ENCODE assay signal across 8 mouse cellular contexts in genomic region chr17:12915488-12915880, GRCm38 (mm10). TPM values are rescaled to one million over a fixed set of nuclear protein-coding genes. Genes with fewer than 3 reads are reported as not detected.
DNase-seq lines count a peak whose midpoint lies in the region; ATAC-seq and TF ChIP-seq lines count a peak whose summit lies in the region.

TSS of gene Tcp1 (plus strand) at chr17:12915701.

- DNase-seq in cerebellum, adult 2 months = no peak
- DNase-seq in cerebellum, adult 18-20 months = no peak
- peak; percentile 18 for DNase-seq in urinary bladder, postnatal 25 days (ENCODE audit: low spot score)
- no peak for DNase-seq in urinary bladder, postnatal 10 days (ENCODE audit: low spot score)
- DNase-seq in kidney, postnatal 0 days (ENCODE audit: low spot score) = peak; percentile 25
- DNase-seq in thymus, postnatal 4 days = no peak

- H3K36me3 ChIP-seq in kidney, postnatal 0 days (ENCODE audit: insufficient read depth, low read length) = peaks cover 41% of the 10 kb centered on the region

- under 1% methylated on average over 18 of the region's 18 CpGs for WGBS in cerebellum, adult 2 months
- under 1% methylated on average over 18 of the region's 18 CpGs for WGBS in kidney, postnatal 0 days

- H3K4me1 ChIP-seq in cerebellum, adult 2 months (ENCODE audit: control insufficient read depth, insufficient read depth, low read length) = no peaks in the 10 kb centered on the region
- H3K4me1 ChIP-seq in kidney, postnatal 0 days (replicated peaks; ENCODE audit: insufficient read depth, low read length) = no peaks in the 10 kb centered on the region; the same call in 1 of the 2 replicates

- peak within 1 kb of the TSS; percentile 83 for H3K4me2 ChIP-seq in kidney, postnatal 0 days (ENCODE audit: low read length)

- H3K9ac ChIP-seq in kidney, postnatal 0 days (ENCODE audit: low read depth, low read length) = peak within 1 kb of the TSS; percentile 99

- no peak for TF ChIP-seq POLR2A in cerebellum, adult 2 months (IDR thresholded peaks at IDR 0.05; ENCODE audit: borderline replicate concordance, insufficient read depth, low read length)

- H3K27ac ChIP-seq in cerebellum, adult 2 months (ENCODE audit: insufficient read depth, low read length) = peak within 1 kb of the TSS; percentile 71
- peak within 1 kb of the TSS; percentile 97 for H3K27ac ChIP-seq in kidney, postnatal 0 days

- H3K9me3 ChIP-seq in kidney, postnatal 0 days (replicated peaks; ENCODE audit: low read length) = no peaks in the 10 kb centered on the region

- no peaks in the 10 kb centered on the region for H3K27me3 ChIP-seq in cerebellum, adult 2 months (ENCODE audit: control insufficient read depth, insufficient read depth, low read length)
- H3K27me3 ChIP-seq in kidney, postnatal 0 days (ENCODE audit: insufficient read depth, low read length) = no peaks in the 10 kb centered on the region

- no peak for TF ChIP-seq CTCF in cerebellum, adult 2 months (IDR thresholded peaks at IDR 0.05; ENCODE audit: borderline replicate concordance, insufficient read depth, low read depth, low read length)
- TF ChIP-seq CTCF in kidney, postnatal 0 days (IDR thresholded peaks at IDR 0.05; ENCODE audit: low read depth) = no peak

- ATAC-seq in granulocyte monocyte progenitor cell, adult 5-6 weeks (replicated peaks; ENCODE audit: poor library complexity, severe bottlenecking) = peak; percentile 13
- 0 out of 2 replicates have a peak, but pooled peaks have one; percentile 2 for ATAC-seq in kidney, postnatal 0 days (replicated peaks; ENCODE audit: low FRiP score, low read depth)
- peak; percentile 11; the same call in 1 of the 2 replicates for ATAC-seq in megakaryocyte-erythroid progenitor cell, adult 5-6 weeks (replicated peaks; ENCODE audit: low FRiP score, low TSS enrichment, poor library complexity, severe bottlenecking)

- peak within 1 kb of the TSS; percentile 96 for H3K4me3 ChIP-seq in cerebellum, adult 2 months (replicated peaks; ENCODE audit: insufficient read depth, low read depth, low read length)
- peak within 1 kb of the TSS; percentile 95 for H3K4me3 ChIP-seq in kidney, postnatal 0 days (replicated peaks; ENCODE audit: low read depth, low read length)

RNA-seq across cellular contexts. Expression of gene Tcp1, which starts in this region (rescaled TPM):
- 145 and 156 TPM in 2 replicates for polyA plus RNA-seq in cerebellum, adult 2 months (2012; rRNA removed)
- 377 and 436 TPM in 2 replicates for total RNA-seq in granulocyte monocyte progenitor cell, adult 5-6 weeks (2014; fragmentation: Nextera tagmentation)
- 932 and 1,001 TPM in 2 replicates for total RNA-seq in granulocyte monocyte progenitor cell, adult 5-6 weeks (2017)
- 304 and 328 TPM in 2 replicates for polyA plus RNA-seq in kidney, postnatal 0 days (2015; fragmentation: Nextera tagmentation; extraction: Ambion mirVana)
- total RNA-seq in megakaryocyte-erythroid progenitor cell, adult 5-6 weeks (2014; fragmentation: Nextera tagmentation) = 481 and 497 TPM in 2 replicates
- 1,112 and 1,392 TPM in 2 replicates for total RNA-seq in megakaryocyte-erythroid progenitor cell, adult 5-6 weeks (2017)

Comparison
In these comparisons a context has a peak if more than half of its experiments do, and no peak if none do; other contexts are left out.
1. DNase-seq: peak in urinary bladder, postnatal 25 days (single experiment) and kidney, postnatal 0 days (single experiment); none in cerebellum, adult 2 months (0 of 2), cerebellum, adult 18-20 months (0 of 2), urinary bladder, postnatal 10 days (single experiment) and thymus, postnatal 4 days (single experiment).
2. Peak in every context shown above with its lines, with median percentiles within 50 percentile points of each other: ATAC-seq.